Mouse (Mus musculus) sigmoid colon, adult 10 weeks (tissue): ENCODE data around the gene Resf1. TPM values are rescaled to one million over a fixed set of nuclear protein-coding genes. Genes with fewer than 3 reads are reported as not detected.

Source experiments
- polyA plus RNA-seq: library from polyadenylated mRNA; stranded (reverse); fragments of 350-450 nt; fragmentation: Illumina TruSeq; extraction: RNeasy Lipid Tissue Mini Kit (QIAGEN cat#74804); gene quantifications from one replicate; pipeline ENCODE4 v1.2.3, GENCODE M21; 2014; ENCODE audit warnings: low read depth, low replicate concordance

Resf1 gene
- polyA plus RNA-seq = 105 TPM

DNA sequence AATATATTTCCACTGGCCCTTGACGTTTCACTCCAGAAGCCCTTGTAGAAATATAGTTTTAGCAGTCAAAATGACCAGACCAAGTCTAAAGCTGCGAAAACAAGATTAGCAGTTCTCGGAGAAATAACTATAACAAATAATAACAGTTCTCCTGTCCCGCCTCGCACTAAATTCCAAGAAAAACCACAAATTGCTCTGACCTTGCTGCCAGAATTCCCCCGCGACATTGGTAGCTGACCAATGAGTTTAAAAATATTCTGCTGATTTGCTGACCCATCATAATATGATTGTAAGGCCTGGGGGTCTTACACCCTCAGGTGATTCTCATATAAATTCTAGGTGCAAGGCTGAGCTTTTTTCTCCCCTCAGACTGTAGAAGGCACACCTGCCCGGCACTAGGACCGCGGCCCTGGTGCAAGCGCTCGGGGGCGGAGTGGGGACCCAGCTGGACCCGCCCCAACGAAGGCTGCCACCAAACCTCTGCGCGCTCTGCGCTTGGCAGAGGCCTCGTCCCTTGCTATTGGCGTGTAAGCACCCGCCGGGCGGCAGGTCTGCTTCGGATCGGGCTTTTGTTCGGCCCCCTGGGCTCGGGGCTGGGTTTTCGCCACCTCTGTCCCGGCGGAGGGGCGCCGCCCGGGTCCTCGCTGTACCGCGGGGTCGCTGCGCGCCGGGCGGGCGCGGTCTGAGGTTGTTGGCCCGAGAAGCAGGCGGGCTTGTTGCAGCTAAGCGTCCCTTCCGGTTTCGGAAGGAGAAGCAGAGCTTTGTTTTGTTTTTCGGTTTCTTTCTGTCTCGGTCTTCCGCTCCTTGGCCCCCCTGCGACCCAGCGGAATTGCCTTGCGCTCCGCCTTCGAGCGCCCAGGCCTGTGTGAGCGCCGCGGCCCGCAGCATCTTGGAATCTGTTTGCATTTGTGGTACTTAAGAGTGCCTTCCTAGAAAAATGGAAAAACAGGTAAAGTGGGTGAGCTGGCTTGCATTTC lies at the start of gene Resf1:
Resf1 (plus strand) TSS at position 459 of the 977 bp plus-strand sequence.

Other genes with a start within 250 kb of the Resf1 start
- gene Dennd5b, start 207.7 kb upstream of the Resf1 start, polyA plus RNA-seq = 19.2 TPM
- gene Gm10203, start 179.2 kb upstream of the Resf1 start, polyA plus RNA-seq = not detected
- 76.5 TPM for gene Etfbkmt, start 169.6 kb upstream of the Resf1 start, polyA plus RNA-seq
- gene Amn1, start 120.7 kb upstream of the Resf1 start, polyA plus RNA-seq = 57.4 TPM
- gene Bicd1, start 99.5 kb downstream of the Resf1 start, polyA plus RNA-seq = 12.2 TPM